Mouse (Mus musculus) CH12.LX (cell line): ENCODE results near the gene Adrb1. TPM values are rescaled to one million over a fixed set of nuclear protein-coding genes. Genes with fewer than 3 reads are reported as not detected.

Experiments used
- DNase-seq: peaks from one replicate; pipeline ENCODE4 v3.0.0-alpha.2; 2013; ENCODE audit errors: extremely low read depth
- H3K27ac ChIP-seq: 2 replicates; pipeline ENCODE4 v1.5.1; 2012; ENCODE audit warnings: low read depth, mild to moderate bottlenecking, control low read depth, moderate library complexity; ENCODE audit not compliant: insufficient read depth
- H3K27me3 ChIP-seq: replicated peaks from 2 replicates; pipeline ENCODE3; 2012; ENCODE audit warnings: inconsistent platforms
- H3K36me3 ChIP-seq, 2 experiments: replicated peaks in 1 of 2; 2 replicates each; pipeline versions ENCODE3 to v1.6.1; 2012; ENCODE audit warnings: inconsistent platforms in 1 of 2, low read length in 1 of 2, mild to moderate bottlenecking in 1 of 2, mixed read lengths in 1 of 2, moderate library complexity in 1 of 2; ENCODE audit not compliant: control insufficient read depth in 1 of 2, insufficient read depth in 1 of 2
- H3K4me1 ChIP-seq, 2 experiments: 2 replicates each; pipeline ENCODE4 v1.6.1; 2012; ENCODE audit warnings: inconsistent platforms in 1 of 2, moderate library complexity in 1 of 2; ENCODE audit not compliant: insufficient read depth in 2 of 2, control insufficient read depth in 1 of 2
- H3K4me2 ChIP-seq: 2 replicates; pipeline ENCODE4 v1.6.1; 2012; ENCODE audit warnings: low read depth, mild to moderate bottlenecking, control low read depth; ENCODE audit not compliant: poor library complexity, insufficient read depth, severe bottlenecking
- H3K4me3 ChIP-seq, 3 experiments: fragments of 150-350 bp in 1 of 3; sonication (generic) in 1 of 3; replicated peaks in 1 of 3; 2 replicates each; pipeline versions ENCODE3 to v1.5.1; 2011 to 2012; ENCODE audit warnings: low read depth in 2 of 3, low read length in 2 of 3, mild to moderate bottlenecking in 2 of 3, moderate library complexity in 2 of 3, control low read depth in 1 of 3, improper control_type of control experiment in 1 of 3, inconsistent platforms in 1 of 3, mixed read lengths in 1 of 3; ENCODE audit not compliant: poor library complexity in 1 of 3
- H3K79me2 ChIP-seq: replicated peaks from 2 replicates; pipeline ENCODE4 v1.6.1; 2012; ENCODE audit warnings: mild to moderate bottlenecking, moderate library complexity; ENCODE audit not compliant: control insufficient read depth, poor library complexity, insufficient read depth, severe bottlenecking; ENCODE audit errors: extremely low read depth
- H3K9ac ChIP-seq: 2 replicates; pipeline ENCODE4 v1.6.1; 2012; ENCODE audit warnings: low read depth, mild to moderate bottlenecking, control low read depth, moderate library complexity; ENCODE audit not compliant: insufficient read depth
- H3K9me3 ChIP-seq: replicated peaks from 2 replicates; pipeline ENCODE3; 2012; ENCODE audit warnings: low read length, inconsistent platforms, mixed read lengths
- ELF1 ChIP-seq: IDR thresholded peaks from 2 replicates; pipeline ENCODE4 v1.6.1; 2014; ENCODE audit warnings: low read depth, mild to moderate bottlenecking, inconsistent platforms, low read length, improper control_type of control experiment
- EP300 ChIP-seq: IDR thresholded peaks from 2 replicates; pipeline ENCODE4 v1.6.1; 2011; ENCODE audit warnings: low read length, improper control_type of control experiment
- HCFC1 ChIP-seq: IDR thresholded peaks from 2 replicates; pipeline ENCODE4 v1.6.1; 2012; ENCODE audit warnings: low read depth, mild to moderate bottlenecking, inconsistent platforms, low read length, improper control_type of control experiment
- JUN ChIP-seq: IDR thresholded peaks from 2 replicates; pipeline ENCODE4 v1.6.1; 2011; ENCODE audit warnings: low read depth, mild to moderate bottlenecking, low read length, improper control_type of control experiment, moderate library complexity; ENCODE audit not compliant: insufficient read depth
- JUND ChIP-seq: conservative IDR thresholded peaks from 2 replicates; pipeline ENCODE4 v1.6.1; 2011; ENCODE audit warnings: low read depth, low read length, improper control_type of control experiment
- KAT2A ChIP-seq: IDR thresholded peaks from 2 replicates; pipeline ENCODE4 v1.6.1; 2012; ENCODE audit warnings: low read length, improper control_type of control experiment, inconsistent platforms; ENCODE audit not compliant: insufficient replicate concordance
- MAFK ChIP-seq: IDR thresholded peaks from 2 replicates; pipeline ENCODE4 v1.6.1; 2011; ENCODE audit warnings: low read length, improper control_type of control experiment; ENCODE audit not compliant: insufficient replicate concordance
- MAZ ChIP-seq: IDR thresholded peaks from 2 replicates; pipeline ENCODE4 v1.6.1; 2012; ENCODE audit warnings: low read depth, mild to moderate bottlenecking, inconsistent platforms, low read length, improper control_type of control experiment, moderate library complexity
- MXI1 ChIP-seq: IDR thresholded peaks from 2 replicates; pipeline ENCODE4 v1.6.1; 2011; ENCODE audit warnings: mild to moderate bottlenecking, low read depth, low read length, improper control_type of control experiment
- NELFE ChIP-seq: IDR thresholded peaks from 2 replicates; pipeline ENCODE4 v1.6.1; 2011; ENCODE audit warnings: low read depth, low read length, improper control_type of control experiment
- NRF1 ChIP-seq: IDR thresholded peaks from 2 replicates; pipeline ENCODE4 v1.6.1; 2014; ENCODE audit warnings: low read depth, mild to moderate bottlenecking, inconsistent platforms, low read length, improper control_type of control experiment, moderate library complexity
- POLR2A ChIP-seq: IDR thresholded peaks from 2 replicates; pipeline ENCODE4 v1.6.1; 2011; ENCODE audit warnings: low read depth, mild to moderate bottlenecking, improper control_type of control experiment, low read length
- RAD21 ChIP-seq: IDR thresholded peaks from 2 replicates; pipeline ENCODE4 v1.6.1; 2011; ENCODE audit warnings: low read depth, mild to moderate bottlenecking, low read length, improper control_type of control experiment, moderate library complexity
- RCOR1 ChIP-seq: conservative IDR thresholded peaks from 2 replicates; pipeline ENCODE4 v1.6.1; 2012; ENCODE audit warnings: low read depth, mild to moderate bottlenecking, inconsistent platforms, low read length, improper control_type of control experiment
- SIN3A ChIP-seq: IDR thresholded peaks from 2 replicates; pipeline ENCODE4 v1.6.1; 2012; ENCODE audit warnings: low read length, improper control_type of control experiment, inconsistent platforms
- TBP ChIP-seq: conservative IDR thresholded peaks from 2 replicates; pipeline ENCODE4 v1.6.1; 2011; ENCODE audit warnings: low read depth, low read length, improper control_type of control experiment
- TCF12 ChIP-seq: IDR thresholded peaks from 2 replicates; pipeline ENCODE4 v1.6.1; 2014; ENCODE audit warnings: low read depth, mild to moderate bottlenecking, inconsistent platforms, low read length, improper control_type of control experiment
- USF1 ChIP-seq: IDR thresholded peaks from 2 replicates; pipeline ENCODE4 v1.6.1; 2014; ENCODE audit warnings: low read depth, mild to moderate bottlenecking, inconsistent platforms, low read length, improper control_type of control experiment
- USF2 ChIP-seq: conservative IDR thresholded peaks from 2 replicates; pipeline ENCODE4 v1.6.1; 2011; ENCODE audit warnings: low read depth, low read length, improper control_type of control experiment
- ZKSCAN1 ChIP-seq: IDR thresholded peaks from 2 replicates; pipeline ENCODE4 v1.6.1; 2012; ENCODE audit warnings: low read depth, inconsistent platforms, low read length, improper control_type of control experiment, borderline replicate concordance
- ZNF384 ChIP-seq: IDR thresholded peaks from 2 replicates; pipeline ENCODE4 v1.6.1; 2012; ENCODE audit warnings: low read depth, low read length, improper control_type of control experiment, inconsistent platforms
- dilution Hi-C: fragments of 300-500 bp; cut with MboI; formaldehyde crosslinking; loops from 2 replicates; pipeline ENCODE4 v1.14.3; 2020; ENCODE audit warnings: low sequenced_read_pairs; ENCODE audit not compliant: extremely low pct_unique_long_range_greater_than_20kb, extremely low pct_ligation_motif_present
- in situ Hi-C: fragments of 300-500 bp; cut with MboI; formaldehyde crosslinking; loops from 3 replicates; pipeline ENCODE4 v1.14.3; 2019; ENCODE audit warnings: low sequenced_read_pairs, low pct_ligation_motif_present, low pct_unique_long_range_greater_than_20kb, mixed read lengths
- polyA plus RNA-seq: library from polyadenylated mRNA; unstranded; fragments of >175 nt; gene quantifications from 2 replicates; pipeline ENCODE4 v1.2.1, GENCODE M21; 2012; ENCODE audit warnings: low read depth; ENCODE audit not compliant: insufficient read length
- total RNA-seq, 2 experiments: library from RNA; depleted of rRNA; stranded (reverse); fragments of 300-350 nt in 1 of 2; fragments of >200 nt in 1 of 2; gene quantifications; 2 replicates each; pipeline ENCODE4 v1.2.3; 2012 to 2014

The Adrb1 gene
- total and polyA plus RNA-seq, 3 experiments: not detected

- in situ Hi-C loops (no loop called here), dilution Hi-C loops (no loop called here)
- no peak for DNase-seq
- Histone ChIP-seq H3K9me3 (no peaks in the 10 kb centered on the region), H3K9ac (no peak overlapping the region), H3K4me1 (peaks cover 20 to 33% of the 10 kb centered on the region in 2 experiments), H3K79me2 (no peaks in the 10 kb centered on the region), H3K4me2 (no peak overlapping the region), H3K27me3 (no peaks in the 10 kb centered on the region), H3K36me3 (no peaks in the 10 kb centered on the region), H3K4me3 (no peak overlapping the region), H3K27ac (no peak overlapping the region)
- no peak for TF ChIP-seq KAT2A
- no peak for TF ChIP-seq ZKSCAN1
- TF ChIP-seq TCF12: no peak
- no peak for TF ChIP-seq TBP
- no peak for TF ChIP-seq USF2
- TF ChIP-seq JUN: no peak
- no peak for TF ChIP-seq ZNF384
- no peak for TF ChIP-seq MAZ
- TF ChIP-seq RAD21: no peak
- no peak for TF ChIP-seq EP300
- TF ChIP-seq ELF1: no peak
- TF ChIP-seq RCOR1: no peak
Observed at GRCm38 (mm10) chr19:56685515-56685914, 36.5 kb upstream of the Adrb1 start.

DNA sequence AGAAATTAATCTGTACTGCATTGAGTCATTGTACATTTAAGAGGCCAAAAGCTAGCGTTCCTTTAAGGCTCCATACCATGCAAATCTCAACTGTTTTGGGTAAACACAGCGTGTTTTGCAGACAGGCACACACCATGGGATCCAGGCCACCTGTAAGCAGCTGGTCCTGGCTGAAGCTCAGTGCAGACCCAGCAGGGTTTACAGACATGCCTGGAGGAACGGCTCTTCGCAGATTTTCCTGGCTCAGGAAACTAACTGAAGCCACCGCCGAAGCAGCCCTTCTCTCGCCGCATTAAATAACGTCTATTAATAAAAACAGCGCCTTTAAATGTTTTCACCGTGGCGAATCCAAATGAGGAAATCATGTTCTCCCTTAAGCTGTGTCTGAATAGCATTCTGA, 35.8 kb upstream of the Adrb1 start:
- TF ChIP-seq EP300 (no peak), HCFC1 (no peak), MAFK (no peak), JUND (no peak), MXI1 (no peak), POLR2A (no peak), SIN3A (no peak), RCOR1 (no peak), NRF1 (no peak), NELFE (no peak), USF1 (no peak)

More for the DNA sequence above, 35.8 kb upstream of the Adrb1 start:
- no peaks in the 10 kb centered on the region for H3K36me3 ChIP-seq
- H3K27me3 ChIP-seq: no peaks in the 10 kb centered on the region
- H3K79me2 ChIP-seq: no peaks in the 10 kb centered on the region
- no peak overlapping the region for H3K9ac ChIP-seq
- no peak overlapping the region for H3K27ac ChIP-seq
- no peak overlapping the region for H3K4me2 ChIP-seq
- dilution Hi-C loops (no loop called here), in situ Hi-C loops (no loop called here)
- H3K4me1 ChIP-seq: peaks cover 13 to 28% of the 10 kb centered on the region in 2 experiments
- DNase-seq: no peak
- no peak overlapping the region for H3K4me3 ChIP-seq
- no peaks in the 10 kb centered on the region for H3K9me3 ChIP-seq
